Mouse (Mus musculus): ENCODE measurements around the gene Wt1.

Gene Wt1

GRCm38 (mm10) chr2:105185768-105186529 is 59.6 kb downstream of the Wt1 start:
- no peak for DNase-seq (ENCODE audit: low spot score)

- no peak for DNase-seq (ENCODE audit: low spot score)
These were observed 60.3 kb downstream of the Wt1 start for GRCm38 (mm10) chr2:105186591-105186990.

DNA sequence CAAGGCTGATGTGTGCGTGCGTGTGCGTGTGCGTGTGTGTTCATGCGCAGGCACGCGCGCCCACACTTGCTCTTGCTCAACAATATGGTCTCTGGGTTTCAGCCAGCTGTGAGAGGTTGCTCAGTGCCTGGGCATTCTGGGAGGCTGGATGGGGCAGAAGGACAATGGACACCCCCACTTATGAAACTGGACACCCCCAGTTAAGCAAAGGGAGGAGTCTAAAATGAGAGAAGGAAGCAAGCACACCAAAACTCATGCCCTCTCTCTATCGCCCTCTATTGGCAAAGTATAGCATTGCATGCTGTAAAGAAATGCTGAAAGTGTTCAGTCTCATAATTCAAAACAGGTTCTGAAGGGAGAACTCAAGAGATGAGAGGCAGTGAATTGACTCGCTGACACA is 61.9 kb downstream of the Wt1 start:
- no peak for DNase-seq (ENCODE audit: low spot score)

DNA sequence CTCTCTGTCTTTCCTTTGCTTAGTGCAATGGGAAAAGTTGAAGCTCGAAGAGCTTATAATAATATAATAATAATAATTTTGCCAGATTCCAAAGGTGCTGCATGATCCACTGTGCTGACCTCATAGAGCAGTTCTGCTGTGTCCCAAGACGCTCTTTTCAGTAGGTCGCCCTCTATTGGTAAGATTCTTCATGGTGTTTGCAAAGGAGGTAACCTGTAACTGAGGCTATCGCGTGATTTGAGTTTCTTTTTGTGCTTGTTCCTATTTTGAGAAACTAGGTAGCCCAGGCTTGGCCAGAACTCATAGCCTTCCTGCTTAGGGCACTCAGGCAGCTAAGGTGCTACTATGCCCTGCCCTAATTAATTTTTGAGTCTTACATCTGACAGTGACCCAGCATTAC is 63.0 kb downstream of the Wt1 start:
- peak; percentile 15 for DNase-seq (ENCODE audit: low spot score)

- DNase-seq (ENCODE audit: low spot score) = no peak
These were observed 73.8 kb downstream of the Wt1 start for GRCm38 (mm10) chr2:105200152-105200551.

GRCm38 (mm10) chr2:105206563-105207174 is 80.3 kb downstream of the Wt1 start:
- DNase-seq (ENCODE audit: low spot score) = no peak

GRCm38 (mm10) chr2:105212839-105213238 is 86.5 kb downstream of the Wt1 start:
- DNase-seq (ENCODE audit: low spot score) = no peak

GRCm38 (mm10) chr2:105215914-105216313 is 89.6 kb downstream of the Wt1 start:
- DNase-seq (ENCODE audit: low spot score) = no peak

DNA sequence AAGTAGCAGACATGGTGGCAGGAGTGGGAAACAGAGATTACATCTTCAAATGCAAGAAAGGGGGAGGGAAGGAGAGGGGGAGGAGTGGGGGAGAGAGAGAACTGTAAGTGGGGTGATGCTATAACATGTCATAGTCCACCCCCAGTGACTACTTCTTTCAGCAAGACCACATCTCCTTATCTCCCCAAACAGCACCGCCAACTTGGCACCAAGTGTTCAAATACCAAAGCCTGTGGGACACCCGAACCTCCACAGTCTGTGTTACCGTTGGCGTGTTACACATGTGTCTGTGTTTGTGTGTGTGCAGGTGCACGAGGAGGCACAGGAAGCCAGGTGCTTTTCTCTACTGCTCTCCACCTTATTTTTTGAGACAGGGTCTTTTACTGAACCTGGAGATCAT is 92.9 kb downstream of the Wt1 start:
- no peak for DNase-seq (ENCODE audit: low spot score)

DNA sequence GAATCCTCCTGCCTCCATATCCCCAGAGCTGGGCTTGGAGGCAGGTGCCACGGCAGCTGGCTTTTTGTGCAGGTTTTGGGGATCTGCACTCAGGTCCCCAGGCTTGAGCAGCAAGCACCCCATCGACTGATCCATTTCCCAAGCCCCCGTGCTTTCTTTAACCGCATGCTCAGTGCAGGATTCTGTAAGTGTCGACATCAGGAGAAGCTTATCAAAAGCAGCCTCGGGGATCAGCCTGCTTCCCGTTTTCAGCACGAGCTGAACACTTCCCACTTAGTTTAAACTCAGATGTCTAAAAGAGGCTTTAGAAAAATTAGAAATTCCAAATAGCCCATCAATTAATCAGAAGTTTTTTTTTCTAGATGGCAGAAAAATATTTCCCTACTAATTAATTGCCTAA is 93.3 kb downstream of the Wt1 start:
- DNase-seq (ENCODE audit: low spot score) = no peak

DNA sequence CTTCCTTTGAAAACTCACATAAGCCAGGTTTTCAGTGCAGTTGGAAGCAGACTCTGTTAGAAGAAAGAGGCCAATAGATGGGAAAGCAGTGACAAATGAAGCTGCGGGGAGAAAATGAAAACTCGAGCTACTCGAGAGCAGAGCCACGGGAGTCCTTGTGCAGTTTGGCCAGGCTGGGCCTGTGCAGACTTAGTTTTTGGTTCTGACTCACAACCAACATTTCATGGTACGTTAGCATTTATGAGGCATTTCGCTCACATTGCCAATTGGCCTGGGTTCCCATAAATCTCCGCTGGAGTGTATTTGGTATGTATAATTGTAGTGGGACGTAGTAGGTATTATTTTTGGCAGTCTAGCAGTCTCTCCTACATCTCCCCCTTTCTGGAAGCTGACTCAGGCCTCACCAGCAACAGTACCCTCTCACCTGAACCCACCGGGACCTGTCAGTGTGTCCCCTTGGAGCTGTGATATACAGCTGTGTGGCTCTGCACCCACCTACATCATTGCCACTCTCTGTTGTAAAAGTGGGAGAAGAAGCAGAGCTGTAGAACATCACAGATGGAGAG is 94.5 kb downstream of the Wt1 start:
- DNase-seq (ENCODE audit: low spot score) = no peak

All from lung, postnatal 25 days (tissue).